Mouse (Mus musculus) liver, postnatal 0 days (tissue): ENCODE results near the gene C1ra. TPM values are rescaled to one million over a fixed set of nuclear protein-coding genes. Genes with fewer than 3 reads are reported as not detected.
A peak's percentile ranks its signal among the peaks of the same experiment; 100 is the strongest.
"Not testable (repeated sequence)": the region's sequence is repeated elsewhere in the genome, so short reads cannot be mapped to it uniquely, and the experiment has no call there.

Experiments used
- ATAC-seq: fragments of 200-750 bp; cut with Nextera tagmentation; 2 replicates; pipeline ENCODE4 v1.8.0; 2017; ENCODE audit warnings: mild to moderate bottlenecking, moderate library complexity
- DNase-seq: peaks from one replicate; pipeline ENCODE4 v3.0.0-alpha.2; 2016
- H3K27ac ChIP-seq: fragments of 300-500 bp; sonication (generic); 2 replicates; pipeline ENCODE4 v1.5.1; 2014; ENCODE audit warnings: antibody characterized with exemption, moderate library complexity, mild to moderate bottlenecking, low read depth
- H3K27me3 ChIP-seq: fragments of 300-500 bp; sonication (generic); 2 replicates; pipeline ENCODE4 v1.6.1; 2014; ENCODE audit warnings: low read length, control low read depth, mixed read lengths; ENCODE audit not compliant: insufficient read depth
- H3K36me3 ChIP-seq: fragments of 300-500 bp; sonication (generic); replicated peaks from 2 replicates; pipeline ENCODE4 v1.6.1; 2014; ENCODE audit warnings: mild to moderate bottlenecking, control low read depth, low read length, moderate library complexity, mixed read lengths; ENCODE audit not compliant: insufficient read depth
- H3K4me1 ChIP-seq: fragments of 300-500 bp; sonication (generic); 2 replicates; pipeline ENCODE4 v1.6.1; 2014; ENCODE audit warnings: antibody characterized with exemption, mild to moderate bottlenecking, control low read depth; ENCODE audit not compliant: insufficient read depth
- H3K4me2 ChIP-seq: fragments of 300-500 bp; sonication (generic); 2 replicates; pipeline ENCODE4 v1.6.1; 2014; ENCODE audit warnings: low read depth, mild to moderate bottlenecking, low read length, moderate library complexity, mixed read lengths
- H3K4me3 ChIP-seq: fragments of 300-500 bp; sonication (generic); 2 replicates; pipeline ENCODE4 v1.5.1; 2014; ENCODE audit warnings: low read depth, low read length
- H3K9ac ChIP-seq: fragments of 300-500 bp; sonication (generic); replicated peaks from 2 replicates; pipeline ENCODE4 v1.6.1; 2014; ENCODE audit warnings: mild to moderate bottlenecking, moderate library complexity
- H3K9me3 ChIP-seq: fragments of 300-500 bp; sonication (generic); 2 replicates; pipeline ENCODE4 v1.6.1; 2016; ENCODE audit warnings: mild to moderate bottlenecking, control low read depth, low read length, mixed read lengths
- CTCF ChIP-seq: sonication (generic); IDR thresholded peaks from 2 replicates; pipeline ENCODE4 v1.5.1; 2016; ENCODE audit warnings: antibody characterized with exemption, low read depth
- EP300 ChIP-seq: IDR thresholded peaks from 2 replicates; pipeline ENCODE4 v1.6.1; 2016; ENCODE audit warnings: antibody characterized with exemption, low read depth, mild to moderate bottlenecking
- whole genome bisulfite sequencing: fragments of 180-500 bp; shearing (Covaris S2); extraction: QIAGEN DNeasy Blood & Tissue Kit; methylation state at CpG from one replicate; pipeline ENCODE4 v1.1.7; 2014; ENCODE audit not compliant: insufficient replicate concordance; 5-methylcytosine and 5-hydroxymethylcytosine counted together
- polyA plus RNA-seq: library from polyadenylated mRNA; unstranded; fragments of >200 nt; fragmentation: Nextera tagmentation; extraction: Ambion mirVana; gene quantifications from 2 replicates; pipeline ENCODE4 v1.2.1, GENCODE M21; 2015

The C1ra gene
- polyA plus RNA-seq, 1 experiment from 2014 or later, result 65.0 TPM

GRCm38 (mm10) chr6:124506991-124507390 is 5.2 kb upstream of the C1ra start:
- H3K4me1 ChIP-seq, result peaks cover 18% of the 10 kb centered on the region
- no peak for DNase-seq
- TF ChIP-seq CTCF (no peak), EP300 (no peak)
- H3K9me3 ChIP-seq, result no peaks in the 10 kb centered on the region
- H3K27ac ChIP-seq, result no peak overlapping the region
- 71% methylated on average over 6 of the region's 6 CpGs for WGBS
- H3K36me3 ChIP-seq, result no peaks in the 10 kb centered on the region; the same call in 1 of the 2 replicates
- no peak overlapping the region for H3K4me3 ChIP-seq
- ATAC-seq, result no peak
- no peaks in the 10 kb centered on the region for H3K27me3 ChIP-seq
- no peak overlapping the region for H3K9ac ChIP-seq
- H3K4me2 ChIP-seq, result no peak overlapping the region

- H3K4me1 ChIP-seq, result peaks cover 19% of the 10 kb centered on the region
- H3K4me2 ChIP-seq, result no peak overlapping the region
- no peak for ATAC-seq
- H3K36me3 ChIP-seq, result no peaks in the 10 kb centered on the region; the same call in 1 of the 2 replicates
- H3K27me3 ChIP-seq, result no peaks in the 10 kb centered on the region
- TF ChIP-seq EP300 (no peak), CTCF (no peak)
- H3K9ac ChIP-seq, result no peak overlapping the region
- H3K9me3 ChIP-seq, result no peaks in the 10 kb centered on the region
- H3K27ac ChIP-seq, result no peak overlapping the region
- no peak for DNase-seq
- 65% methylated on average over 10 of the region's 10 CpGs for WGBS
- no peak overlapping the region for H3K4me3 ChIP-seq
These were observed 3.9 kb upstream of the C1ra start for GRCm38 (mm10) chr6:124508292-124508691.

GRCm38 (mm10) chr6:124509192-124509591 is 3.0 kb upstream of the C1ra start:
- ATAC-seq, H3K9me3 ChIP-seq, H3K36me3 ChIP-seq, H3K4me3 ChIP-seq, H3K27ac ChIP-seq, H3K9ac ChIP-seq, H3K27me3 ChIP-seq, H3K4me2 ChIP-seq, DNase-seq: not testable (repeated sequence)
- peaks cover 16% of the 10 kb centered on the region for H3K4me1 ChIP-seq
- WGBS, result 65% methylated on average over 5 of the region's 5 CpGs

GRCm38 (mm10) chr6:124511936-124512335 is 269 bp upstream of the C1ra start:
- Histone ChIP-seq H3K4me3 (no peak overlapping the region), H3K36me3 (no peaks in the 10 kb centered on the region), H3K4me2 (peak overlapping the region; percentile 64), H3K9me3 (no peaks in the 10 kb centered on the region), H3K9ac (no peak overlapping the region), H3K27me3 (no peaks in the 10 kb centered on the region), H3K27ac (no peak overlapping the region), H3K4me1 (peaks cover 9% of the 10 kb centered on the region; the same call in 1 of the 2 replicates)
- DNase-seq (no peak), ATAC-seq (no peak)
- TF ChIP-seq EP300 (no peak), CTCF (no peak)
- WGBS, result 54% methylated on average over 6 of the region's 6 CpGs

GRCm38 (mm10) chr6:124517733-124518132 is 5.5 kb downstream of the C1ra start:
- not testable (repeated sequence) for H3K9me3 ChIP-seq, H3K4me3 ChIP-seq, DNase-seq, H3K27ac ChIP-seq, H3K4me2 ChIP-seq, H3K36me3 ChIP-seq, H3K4me1 ChIP-seq, ATAC-seq, H3K27me3 ChIP-seq, H3K9ac ChIP-seq
- 85% methylated on average over 4 of the region's 4 CpGs for WGBS

GRCm38 (mm10) chr6:124522082-124522481 is 9.9 kb downstream of the C1ra start:
- not testable (repeated sequence) for DNase-seq, ATAC-seq, H3K27ac ChIP-seq, H3K36me3 ChIP-seq, H3K4me1 ChIP-seq, H3K4me3 ChIP-seq, H3K4me2 ChIP-seq, H3K27me3 ChIP-seq, H3K9ac ChIP-seq, H3K9me3 ChIP-seq
- 58% methylated on average over 7 of the region's 7 CpGs for WGBS

GRCm38 (mm10) chr6:124527881-124528280 is 15.7 kb downstream of the C1ra start:
- Histone ChIP-seq H3K4me3 (no peak overlapping the region), H3K9me3 (no peaks in the 10 kb centered on the region), H3K27me3 (no peaks in the 10 kb centered on the region), H3K27ac (peak overlapping the region; percentile 60), H3K4me1 (no peaks in the 10 kb centered on the region), H3K9ac (no peak overlapping the region), H3K4me2 (no peak overlapping the region), H3K36me3 (no peaks in the 10 kb centered on the region)
- peak; percentile 72 for ATAC-seq
- 59% methylated on average over 3 of the region's 3 CpGs for WGBS
- TF ChIP-seq CTCF, result no peak
- TF ChIP-seq EP300, result no peak
- DNase-seq, result no peak
